Mouse (Mus musculus) midbrain, embryonic 10.5 days (tissue): Measurements from ENCODE around the gene Trio. TPM values are rescaled to one million over a fixed set of nuclear protein-coding genes. Genes with fewer than 3 reads are reported as not detected.

Experiments used
- DNase-seq: peaks from one replicate; pipeline ENCODE4 v3.0.0-alpha.2; 2017; ENCODE audit warnings: low spot score
- H3K27ac ChIP-seq: fragments of 300-500 bp; sonication (generic); replicated peaks from 2 replicates; pipeline ENCODE4 v1.5.1; 2016; ENCODE audit warnings: mild to moderate bottlenecking
- H3K27me3 ChIP-seq: fragments of 300-500 bp; sonication (generic); 2 replicates; pipeline ENCODE4 v1.6.1; 2016; ENCODE audit warnings: low read depth, mild to moderate bottlenecking; ENCODE audit not compliant: poor library complexity, severe bottlenecking
- H3K36me3 ChIP-seq: fragments of 300-500 bp; sonication (generic); 2 replicates; pipeline ENCODE4 v1.6.1; 2016; ENCODE audit warnings: mild to moderate bottlenecking, moderate library complexity
- H3K4me1 ChIP-seq: fragments of 300-500 bp; sonication (generic); 2 replicates; pipeline ENCODE4 v1.6.1; 2016
- H3K4me3 ChIP-seq: fragments of 300-500 bp; sonication (generic); 2 replicates; pipeline ENCODE4 v1.5.1; 2016; ENCODE audit warnings: mild to moderate bottlenecking, moderate library complexity
- H3K9me3 ChIP-seq: fragments of 300-500 bp; sonication (generic); replicated peaks from 2 replicates; pipeline ENCODE4 v1.6.1; 2016; ENCODE audit warnings: mild to moderate bottlenecking
- WGBS: fragments of 180-500 bp; shearing (Covaris S2); methylation state at CpG from one replicate; pipeline ENCODE4 v1.1.7; 2016; 5-methylcytosine and 5-hydroxymethylcytosine counted together
- polyA plus RNA-seq: library from polyadenylated mRNA; unstranded; fragments of >200 nt; fragmentation: Nextera tagmentation; extraction: Ambion mirVana; gene quantifications from 2 replicates; pipeline ENCODE4 v1.2.1, GENCODE M21; 2016

Gene Trio
- polyA plus RNA-seq, 1 experiment from 2014 or later = 19.0 TPM

- Histone ChIP-seq H3K4me1 (peaks cover 8% of the 10 kb centered on the region), H3K9me3 (no peaks in the 10 kb centered on the region), H3K36me3 (no peaks in the 10 kb centered on the region), H3K4me3 (no peak overlapping the region), H3K27ac (no peak overlapping the region), H3K27me3 (peaks cover 22% of the 10 kb centered on the region)
- DNase-seq = no peak
- 94% methylated on average over 7 of the region's 7 CpGs for WGBS
Observed at GRCm38 (mm10) chr15:28029371-28029770, 3.7 kb upstream of the Trio start.

DNA sequence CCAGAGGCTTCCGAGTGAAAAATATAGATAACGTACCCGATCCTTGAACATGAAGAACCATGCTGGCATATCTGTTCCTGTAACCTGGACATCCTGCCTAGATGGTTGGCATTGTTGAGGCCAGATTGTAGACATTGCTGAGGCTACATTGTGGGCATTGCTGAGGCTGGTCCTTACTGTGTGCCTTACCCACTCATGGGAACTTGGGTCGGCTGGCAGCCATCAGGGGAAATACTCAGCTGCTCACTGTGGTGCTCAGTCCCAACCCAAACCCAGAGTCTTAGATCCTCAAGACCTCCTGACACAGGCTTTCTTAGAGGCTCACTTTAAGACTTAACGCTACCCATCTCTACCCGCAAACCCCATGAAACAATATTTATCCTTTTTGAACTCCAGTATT, 2.9 kb upstream of the Trio start:
- H3K4me3 ChIP-seq = no peak overlapping the region
- H3K27ac ChIP-seq = no peak overlapping the region
- DNase-seq = no peak
- peaks cover 24% of the 10 kb centered on the region for H3K27me3 ChIP-seq
- H3K9me3 ChIP-seq = no peaks in the 10 kb centered on the region
- 94% methylated on average over 6 of the region's 6 CpGs for WGBS
- peaks cover 17% of the 10 kb centered on the region for H3K4me1 ChIP-seq
- no peaks in the 10 kb centered on the region for H3K36me3 ChIP-seq

GRCm38 (mm10) chr15:28026167-28026481, 476 bp upstream of the Trio start:
- Histone ChIP-seq H3K4me1 (peaks cover 41% of the 10 kb centered on the region), H3K9me3 (no peaks in the 10 kb centered on the region), H3K27ac (peak overlapping the region; percentile 97), H3K36me3 (no peaks in the 10 kb centered on the region), H3K4me3 (peak overlapping the region; percentile 98), H3K27me3 (peaks cover 38% of the 10 kb centered on the region)
- DNase-seq = no peak
- under 1% methylated on average over 18 of the region's 18 CpGs for WGBS

DNA sequence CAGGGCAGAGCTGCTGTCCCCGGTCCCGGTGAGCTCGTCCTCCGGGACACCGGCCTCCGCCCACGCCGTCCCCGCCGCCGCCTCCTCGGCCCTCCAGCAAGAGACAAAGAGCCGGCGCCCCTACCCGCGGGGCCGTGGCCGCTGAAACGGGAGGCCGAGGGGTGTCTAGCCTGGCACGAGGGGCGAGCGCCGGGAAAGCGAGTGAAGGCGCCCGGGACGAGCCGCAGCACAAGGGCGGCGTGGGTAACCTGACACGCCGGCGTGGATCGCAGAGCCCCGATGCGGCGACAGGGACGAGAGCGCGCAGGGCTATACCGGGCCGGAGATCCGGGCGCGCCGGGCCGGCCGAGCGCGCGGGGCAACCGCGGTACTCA, 696 bp downstream of the Trio start:
- Histone ChIP-seq H3K27ac (peak overlapping the region; percentile 97), H3K4me3 (peak overlapping the region; percentile 98)
- DNase-seq = peak; percentile 76

DNA sequence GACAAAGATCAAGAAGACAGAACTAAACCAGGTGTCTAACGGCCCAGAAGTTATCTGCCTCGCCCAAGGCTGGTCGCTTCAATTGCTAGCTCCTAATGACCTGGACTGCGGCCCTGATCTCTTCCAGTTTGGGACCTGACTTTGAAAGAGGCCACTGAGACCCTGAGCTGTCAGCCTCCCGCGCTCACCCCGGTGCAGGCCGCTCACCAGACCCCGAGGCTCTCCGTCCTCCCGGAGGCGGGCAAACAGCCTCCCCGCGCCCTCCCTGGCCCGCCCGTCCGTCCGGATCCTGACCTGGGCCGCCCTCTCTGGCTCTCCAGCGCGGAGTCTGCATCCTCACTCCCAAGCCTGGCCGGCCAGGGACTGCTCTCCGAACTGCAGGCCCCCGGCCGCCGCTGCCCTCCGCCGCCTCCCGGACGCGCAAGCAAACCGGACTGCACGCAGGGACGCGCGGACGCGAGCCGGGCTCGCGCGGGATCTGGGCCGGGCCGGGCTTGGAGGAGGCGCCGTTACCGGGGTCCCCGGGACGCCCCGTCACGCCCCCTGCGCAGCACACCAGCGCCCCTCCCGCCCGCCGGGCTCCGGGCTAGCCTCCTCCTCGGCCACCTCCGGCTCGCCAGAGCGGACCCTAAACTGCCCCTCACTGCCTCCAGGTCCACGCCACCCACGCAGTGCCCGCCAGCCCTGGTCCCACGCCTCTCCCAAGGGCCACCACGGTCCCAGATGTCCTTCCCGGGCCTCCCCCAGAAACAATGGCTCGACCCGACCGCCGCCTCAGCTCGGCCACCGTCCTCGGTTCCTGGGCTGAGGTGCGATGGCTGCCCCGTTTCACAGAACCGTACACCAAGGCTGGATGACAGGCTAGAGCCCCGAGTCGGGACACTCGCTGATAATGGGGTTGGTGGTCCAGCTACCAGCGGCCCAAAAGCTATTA, 1.4 kb downstream of the Trio start:
- peaks cover 38% of the 10 kb centered on the region for H3K27me3 ChIP-seq
- peaks cover 59% of the 10 kb centered on the region for H3K4me1 ChIP-seq
- H3K27ac ChIP-seq = peak overlapping the region; percentile 97
- H3K9me3 ChIP-seq = no peaks in the 10 kb centered on the region
- H3K36me3 ChIP-seq = no peaks in the 10 kb centered on the region
- WGBS = under 1% methylated on average over 81 of the region's 81 CpGs
- DNase-seq = peak; percentile 74
- peak overlapping the region; percentile 98 for H3K4me3 ChIP-seq

More for the DNA sequence above, 696 bp downstream of the Trio start:
- H3K9me3 ChIP-seq = no peaks in the 10 kb centered on the region
- H3K27me3 ChIP-seq = peaks cover 38% of the 10 kb centered on the region
- H3K36me3 ChIP-seq = no peaks in the 10 kb centered on the region
- 0% methylated on average over 54 of the region's 54 CpGs for WGBS
- H3K4me1 ChIP-seq = peaks cover 53% of the 10 kb centered on the region

DNA sequence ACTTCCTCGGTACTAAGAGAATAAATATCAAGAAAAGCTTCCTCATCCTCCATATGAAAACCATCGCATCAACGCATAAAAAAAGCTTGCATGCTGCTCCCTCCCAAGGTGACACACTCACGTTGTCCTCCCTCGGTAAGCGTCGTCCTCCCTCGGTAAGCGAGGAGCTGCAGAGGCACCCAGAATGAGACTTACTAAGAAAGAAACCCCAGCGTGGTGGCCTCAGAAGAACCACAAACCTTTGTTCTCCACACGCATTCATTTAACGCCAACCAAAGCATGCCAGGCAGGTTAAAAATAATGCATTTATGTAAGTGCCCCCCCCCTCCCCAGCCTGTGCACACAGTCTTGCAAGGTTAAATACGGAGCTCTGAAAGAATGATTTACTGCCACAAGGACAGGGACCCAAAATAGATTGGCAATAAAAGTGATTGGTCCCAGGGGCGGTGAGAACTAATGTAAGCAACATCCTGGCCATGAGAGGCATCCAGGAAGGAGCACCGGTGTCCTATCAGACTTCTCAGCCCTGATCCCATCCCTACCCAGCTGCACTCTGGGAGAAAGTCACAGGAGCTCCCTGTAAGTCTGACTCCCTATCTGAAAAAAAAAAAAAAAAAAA, 3.9 kb downstream of the Trio start:
- H3K4me3 ChIP-seq = peak overlapping the region; percentile 23; the same call in 1 of the 2 replicates
- WGBS = 12% methylated on average over 15 of the region's 15 CpGs

GRCm38 (mm10) chr15:28019393-28020070, 6.1 kb downstream of the Trio start:
- Histone ChIP-seq H3K27me3 (peaks cover 16% of the 10 kb centered on the region), H3K9me3 (no peaks in the 10 kb centered on the region), H3K27ac (no peak overlapping the region), H3K4me3 (no peak overlapping the region), H3K36me3 (no peaks in the 10 kb centered on the region), H3K4me1 (peaks cover 58% of the 10 kb centered on the region)
- no peak for DNase-seq
- 79% methylated on average over 7 of the region's 7 CpGs for WGBS

More for the DNA sequence above, 3.9 kb downstream of the Trio start:
- no peaks in the 10 kb centered on the region for H3K9me3 ChIP-seq
- peaks cover 61% of the 10 kb centered on the region for H3K4me1 ChIP-seq
- no peaks in the 10 kb centered on the region for H3K36me3 ChIP-seq
- peaks cover 16% of the 10 kb centered on the region for H3K27me3 ChIP-seq
- H3K27ac ChIP-seq = no peak overlapping the region; the same call in 1 of the 2 replicates
- no peak for DNase-seq

GRCm38 (mm10) chr15:28007516-28007915, 18.1 kb downstream of the Trio start:
- Histone ChIP-seq H3K36me3 (no peaks in the 10 kb centered on the region), H3K9me3 (no peaks in the 10 kb centered on the region), H3K27ac (no peak overlapping the region), H3K4me3 (no peak overlapping the region), H3K4me1 (peaks cover 60% of the 10 kb centered on the region), H3K27me3 (no peaks in the 10 kb centered on the region; the same call in 1 of the 2 replicates)
- no peak for DNase-seq
- 82% methylated on average over 3 of the region's 3 CpGs for whole genome bisulfite sequencing

- no peak for DNase-seq
- Histone ChIP-seq H3K4me1 (peaks cover 86% of the 10 kb centered on the region), H3K27me3 (peaks cover 9% of the 10 kb centered on the region; the same call in 1 of the 2 replicates), H3K9me3 (no peaks in the 10 kb centered on the region), H3K27ac (no peak overlapping the region), H3K36me3 (no peaks in the 10 kb centered on the region), H3K4me3 (no peak overlapping the region)
- WGBS = 58% methylated on average over 5 of the region's 5 CpGs
Observed at GRCm38 (mm10) chr15:28004192-28004767, 21.4 kb downstream of the Trio start.

DNA sequence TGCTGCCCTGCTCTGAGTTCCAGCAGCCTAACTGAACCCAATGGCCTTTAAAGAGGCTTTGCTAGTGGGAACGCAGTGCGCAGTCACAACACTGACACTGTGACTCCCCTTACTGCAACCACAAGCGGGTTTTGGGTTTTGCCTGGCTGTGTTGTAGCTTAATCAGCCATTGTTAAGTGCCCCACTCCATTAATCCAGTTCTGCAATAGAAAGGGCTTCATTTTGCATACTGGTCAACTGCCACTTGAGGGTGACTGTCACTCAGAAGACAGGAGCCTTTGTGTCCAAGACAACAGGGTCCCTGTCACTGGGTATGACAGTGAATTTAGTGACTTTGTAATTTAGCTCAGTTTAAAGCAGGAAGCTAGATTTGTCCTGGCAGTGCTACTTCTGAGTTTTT, 23.1 kb downstream of the Trio start:
- H3K4me1 ChIP-seq = peaks cover 90% of the 10 kb centered on the region
- H3K27me3 ChIP-seq = peaks cover 11% of the 10 kb centered on the region; the same call in 1 of the 2 replicates
- peak; percentile 46 for DNase-seq
- H3K27ac ChIP-seq = no peak overlapping the region
- no peak overlapping the region for H3K4me3 ChIP-seq
- WGBS = 28% methylated on average over 3 of the region's 3 CpGs
- no peaks in the 10 kb centered on the region for H3K36me3 ChIP-seq
- no peaks in the 10 kb centered on the region for H3K9me3 ChIP-seq

DNA sequence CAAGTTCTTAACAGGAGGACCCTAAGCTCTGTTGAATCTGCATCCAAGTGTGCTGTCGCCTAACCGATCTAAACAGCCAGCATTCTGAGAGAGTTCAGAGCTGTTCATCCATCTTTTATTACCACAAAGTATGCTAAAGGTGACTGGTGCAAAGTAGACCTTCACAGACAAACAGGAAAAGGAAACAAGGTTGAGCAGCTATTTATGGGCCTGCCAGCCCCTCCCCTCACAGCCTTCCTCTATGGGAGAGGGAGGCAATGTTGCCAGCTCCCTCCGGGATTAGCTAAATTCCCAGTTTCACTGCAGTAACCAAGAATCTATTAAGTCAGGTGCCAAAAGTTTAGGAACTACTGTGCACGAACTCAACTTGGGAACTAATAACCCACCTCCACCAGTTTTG, 24.3 kb downstream of the Trio start:
- Histone ChIP-seq H3K27ac (no peak overlapping the region), H3K27me3 (peaks cover 21% of the 10 kb centered on the region), H3K9me3 (0 out of 2 replicates have a peak, but pooled peaks cover under 1% of the 10 kb centered on the region), H3K36me3 (peaks cover 4% of the 10 kb centered on the region), H3K4me1 (peaks cover 96% of the 10 kb centered on the region), H3K4me3 (no peak overlapping the region)
- no peak for DNase-seq
- 48% methylated on average over 4 of the region's 4 CpGs for WGBS

DNA sequence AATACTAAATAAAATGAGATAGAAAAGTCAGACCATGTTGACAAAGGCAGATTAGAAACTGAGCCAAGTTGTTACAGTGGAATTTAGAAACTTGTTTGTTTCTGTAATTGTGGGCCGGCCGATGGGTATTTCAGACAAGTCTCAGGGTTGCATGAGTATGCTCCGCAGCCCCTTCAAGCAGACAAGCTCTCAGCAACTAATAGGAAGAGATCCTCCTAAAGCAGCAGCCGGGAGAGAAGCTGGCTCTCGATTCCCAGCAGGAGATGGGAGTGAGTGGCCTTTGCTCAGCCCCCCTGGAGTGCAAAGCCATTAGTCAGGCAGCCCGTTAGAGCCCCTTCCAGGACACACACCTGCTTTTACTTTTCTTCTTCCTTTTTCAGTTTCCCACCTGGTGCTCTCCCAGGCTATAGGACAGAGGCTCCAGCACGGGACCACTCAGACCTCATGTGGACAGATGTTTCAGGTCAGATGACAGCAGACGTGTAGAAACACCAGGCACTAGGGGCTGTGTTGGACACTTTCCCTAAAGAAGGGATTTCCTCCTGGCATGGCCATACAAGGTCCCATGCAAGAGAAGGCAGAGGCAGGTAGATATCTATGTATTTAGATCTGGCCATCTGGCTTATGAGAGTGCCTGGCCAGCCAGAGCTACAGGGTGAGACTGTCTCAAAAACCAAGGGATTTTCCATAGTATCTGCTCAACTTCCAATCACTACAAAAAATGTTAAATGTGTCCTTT, 26.9 kb downstream of the Trio start:
- no peak overlapping the region for H3K27ac ChIP-seq
- peak; percentile 16 for DNase-seq
- H3K27me3 ChIP-seq = peaks cover 36% of the 10 kb centered on the region
- WGBS = 9% methylated on average over 8 of the region's 8 CpGs
- 0 out of 2 replicates have a peak, but pooled peaks cover 3% of the 10 kb centered on the region for H3K9me3 ChIP-seq
- H3K36me3 ChIP-seq = peaks cover 7% of the 10 kb centered on the region
- peaks cover 100% of the 10 kb centered on the region for H3K4me1 ChIP-seq
- peak overlapping the region; percentile 3; the same call in 1 of the 2 replicates for H3K4me3 ChIP-seq
